Mouse (Mus musculus) spleen, postnatal 4 days (tissue): ENCODE data around the gene Soat2.
"Not testable (repeated sequence)": the region's sequence is repeated elsewhere in the genome, so short reads cannot be mapped to it uniquely, and the experiment has no call there.

Experiments
- DNase-seq, 2 experiments: peaks; one replicate each; pipeline ENCODE4 v3.0.0; 2022; ENCODE audit warnings: low spot score in 2 of 2

Gene Soat2

GRCm38 (mm10) chr15:102146882-102147281 is 3.4 kb upstream of the Soat2 start:
- no peak for DNase-seq

- no peak for DNase-seq
Observed at GRCm38 (mm10) chr15:102147674-102148402, 2.5 kb upstream of the Soat2 start.

- DNase-seq, result no peak
Observed at GRCm38 (mm10) chr15:102149561-102149960, 765 bp upstream of the Soat2 start.

- DNase-seq, result no peak
Observed at GRCm38 (mm10) chr15:102152646-102153045, 2.3 kb downstream of the Soat2 start.

GRCm38 (mm10) chr15:102155006-102155405 is 4.7 kb downstream of the Soat2 start:
- not testable (repeated sequence) for DNase-seq

DNA sequence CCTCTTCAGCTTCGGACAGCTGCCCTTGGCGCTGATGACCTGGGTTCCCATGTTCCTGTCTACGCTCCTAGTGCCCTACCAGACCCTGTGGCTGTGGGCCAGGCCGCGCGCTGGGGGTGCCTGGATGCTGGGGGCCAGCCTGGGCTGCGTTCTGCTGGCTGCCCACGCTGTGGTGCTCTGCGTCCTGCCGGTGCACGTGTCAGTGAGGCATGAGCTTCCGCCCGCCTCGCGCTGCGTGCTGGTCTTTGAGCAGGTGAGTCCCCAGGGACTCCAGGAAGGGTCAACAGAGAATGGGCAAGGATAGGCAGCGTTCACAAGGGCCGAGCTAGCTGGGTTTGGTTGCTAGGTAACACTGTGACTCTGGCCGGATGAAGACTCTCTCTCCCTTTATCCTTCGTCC is 6.5 kb downstream of the Soat2 start:
- no peak for DNase-seq

DNA sequence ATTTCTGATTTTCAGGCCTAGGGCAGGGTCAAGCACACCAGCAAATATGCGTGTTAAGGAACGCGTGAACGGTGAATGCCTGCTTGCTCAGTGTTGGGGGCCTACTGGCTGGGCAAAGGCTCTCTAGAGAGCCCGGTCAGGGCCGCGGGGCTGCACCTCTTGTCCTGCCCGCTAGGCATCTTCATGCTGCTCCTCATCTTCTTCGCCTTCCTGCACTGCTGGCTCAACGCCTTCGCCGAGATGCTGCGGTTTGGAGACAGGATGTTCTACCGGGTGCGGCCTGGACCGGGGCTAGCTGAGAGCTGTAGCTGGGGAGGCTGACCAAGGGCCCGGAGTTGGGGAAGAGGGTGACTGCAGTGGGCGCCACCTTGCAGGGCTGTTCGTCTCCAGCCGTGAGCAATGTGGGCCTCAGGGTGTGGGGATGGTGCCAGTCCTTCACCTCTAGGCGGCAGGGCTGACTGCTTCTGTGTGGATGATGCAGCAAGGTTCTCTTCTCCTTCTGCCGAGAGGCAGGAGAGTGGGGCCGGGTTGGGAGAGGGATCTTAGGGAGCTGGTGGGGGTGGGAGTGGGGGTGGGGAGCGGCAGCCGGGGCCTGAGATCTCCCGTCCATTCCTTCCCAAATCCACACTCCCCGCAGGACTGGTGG is 10.2 kb downstream of the Soat2 start:
- no peak for DNase-seq

DNA sequence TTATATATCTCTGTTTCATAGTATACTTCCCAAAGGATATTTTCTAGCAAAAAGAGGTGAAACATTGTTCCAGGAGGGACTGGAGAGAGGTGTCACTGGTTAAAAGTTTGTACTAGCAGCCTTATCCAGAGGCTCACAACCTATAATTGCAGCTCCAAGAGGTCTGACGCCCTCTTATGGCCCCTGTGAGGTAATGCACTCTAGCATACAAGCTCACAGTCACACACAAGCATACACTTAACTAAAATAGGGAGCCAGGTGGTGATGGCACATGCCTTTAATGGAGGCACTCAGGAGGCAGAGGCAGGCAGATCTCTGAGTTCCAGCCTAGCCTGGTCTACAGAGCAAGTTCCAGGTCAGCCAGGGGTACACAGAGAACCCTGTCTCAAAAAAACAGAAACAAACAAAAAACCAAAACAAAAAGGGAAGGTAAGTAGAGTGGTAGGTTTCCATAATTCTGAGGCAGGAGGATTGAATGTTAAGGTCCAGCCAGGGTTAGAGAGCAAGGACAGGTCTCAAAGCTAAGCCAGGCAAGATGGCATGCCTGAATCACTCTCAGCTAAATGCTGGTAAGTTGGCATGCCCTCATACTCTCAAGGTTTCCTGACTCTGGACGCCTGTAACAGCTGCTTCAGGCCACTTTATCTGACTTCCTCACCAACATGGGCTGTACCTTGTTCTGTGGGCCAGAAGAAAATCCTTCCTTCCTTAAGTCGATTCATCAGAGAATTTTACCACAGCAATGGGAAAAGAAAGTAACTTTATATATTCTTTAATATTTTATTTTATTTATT is 13.8 kb downstream of the Soat2 start:
- no peak for DNase-seq

GRCm38 (mm10) chr15:102165468-102166100 is 15.3 kb downstream of the Soat2 start:
- no peak for DNase-seq

GRCm38 (mm10) chr15:102167620-102168021 is 17.3 kb downstream of the Soat2 start:
- no peak for DNase-seq

DNA sequence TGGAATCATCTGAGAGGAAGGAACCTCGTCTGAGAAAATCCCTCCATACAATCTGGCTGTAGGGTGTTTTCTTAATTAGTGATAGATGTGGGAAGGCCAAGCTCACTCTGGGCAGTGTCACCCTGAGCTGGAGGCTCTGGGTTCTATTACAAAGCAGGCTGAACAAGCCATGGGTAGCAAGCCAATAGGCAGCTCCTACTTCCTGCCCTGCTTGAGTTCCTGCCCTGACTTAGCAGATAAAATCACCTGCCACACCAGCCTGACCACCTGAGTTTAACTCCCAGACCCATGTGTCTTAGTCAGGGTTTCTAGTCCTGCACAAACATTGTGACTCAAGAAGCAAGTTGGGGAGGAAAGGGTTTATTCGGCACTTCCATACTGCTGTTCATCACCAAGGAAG is 18.7 kb downstream of the Soat2 start:
- DNase-seq, result no peak

GRCm38 (mm10) chr15:102173581-102173980 is 23.3 kb downstream of the Soat2 start:
- DNase-seq, result no peak

DNA sequence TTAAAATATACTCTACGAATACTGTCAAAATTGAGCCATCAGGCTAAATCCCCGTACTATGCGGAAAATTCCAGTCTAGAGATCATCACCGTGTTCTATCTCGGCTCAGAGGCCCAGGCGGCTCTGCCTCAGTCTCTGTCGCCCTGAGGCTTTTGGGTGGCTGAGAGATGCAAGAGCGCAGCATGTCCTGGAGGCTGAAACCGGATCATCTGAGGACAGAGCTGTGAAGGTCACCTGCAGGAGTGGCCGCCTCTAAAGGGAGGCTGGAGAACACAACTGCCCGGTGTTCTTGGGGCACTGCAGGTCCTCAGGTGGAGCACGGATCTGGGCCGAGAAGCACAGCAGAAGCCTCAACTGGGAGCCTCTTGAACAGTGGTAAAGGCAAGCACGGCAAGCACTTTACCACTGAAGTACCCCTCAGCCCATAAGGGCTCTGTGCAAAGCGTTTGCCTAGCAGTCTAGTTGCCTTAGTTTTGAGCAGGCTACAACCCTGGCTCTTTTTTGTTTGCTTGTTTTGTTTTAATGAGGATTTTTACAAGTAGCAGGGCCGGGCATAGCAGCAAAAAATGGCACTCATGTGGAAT is 25.5 kb downstream of the Soat2 start:
- no peak for DNase-seq

DNA sequence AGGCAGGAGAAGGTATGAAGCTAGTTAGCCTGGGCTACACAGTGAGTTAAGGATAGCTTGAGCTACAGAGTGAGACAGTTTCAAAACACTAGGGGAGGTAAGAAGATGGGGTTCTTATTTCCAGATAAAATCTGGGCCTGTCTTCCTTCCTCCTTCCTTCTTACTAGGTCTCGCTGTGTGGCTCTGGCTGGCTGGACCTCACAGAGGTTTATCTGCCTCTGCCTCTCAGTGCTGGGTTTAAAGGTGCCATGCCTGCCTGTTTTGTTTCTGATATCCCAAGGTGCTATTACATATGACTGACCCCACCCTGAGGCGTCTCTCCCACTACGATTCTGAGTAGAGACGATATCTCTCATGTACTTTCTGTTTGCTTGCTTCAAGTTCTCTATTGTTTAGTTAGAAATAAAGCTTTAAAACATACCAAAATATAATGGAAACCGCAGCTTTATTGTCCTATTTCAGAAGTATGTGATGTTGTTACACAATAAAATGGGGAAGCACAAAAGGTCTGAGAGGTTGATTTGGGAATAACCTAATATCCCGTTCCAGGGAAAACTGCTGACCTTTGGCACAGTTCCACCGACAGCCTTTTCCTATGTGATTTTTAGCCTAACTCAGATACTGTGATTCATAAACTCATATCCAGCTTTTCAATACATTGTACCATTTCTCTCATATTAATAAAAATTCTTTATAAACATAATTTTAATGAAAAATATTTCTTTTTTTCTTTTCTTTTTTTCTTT is 26.4 kb downstream of the Soat2 start:
- DNase-seq, result no peak

GRCm38 (mm10) chr15:102177417-102177816 is 27.1 kb downstream of the Soat2 start:
- no peak for DNase-seq

- DNase-seq, result peak; percentile 80 to 93
Observed at GRCm38 (mm10) chr15:102178279-102178678, 28.0 kb downstream of the Soat2 start.

DNA sequence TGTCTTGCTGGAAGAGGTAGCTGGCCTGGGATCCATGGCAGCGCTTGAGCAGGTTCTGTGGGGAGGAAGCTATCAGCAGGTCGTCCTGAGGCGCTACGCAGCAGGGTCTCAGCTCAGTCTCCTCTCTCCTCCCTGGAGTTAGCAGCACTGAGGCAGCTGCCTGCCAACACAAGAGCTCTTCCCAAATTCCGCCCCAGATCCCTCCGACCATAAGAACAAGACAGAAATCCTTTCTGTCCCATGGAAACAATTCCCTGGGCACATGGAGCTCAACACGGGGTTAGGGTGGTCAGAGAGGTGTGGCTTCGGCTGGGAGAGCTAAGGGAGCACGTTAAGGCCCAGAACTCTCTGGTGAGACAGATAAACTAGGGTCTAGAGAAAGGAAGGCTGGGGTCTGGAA is 28.8 kb downstream of the Soat2 start:
- no peak for DNase-seq

GRCm38 (mm10) chr15:102179924-102180323 is 29.6 kb downstream of the Soat2 start:
- DNase-seq, result no peak

GRCm38 (mm10) chr15:102183076-102183475 is 32.8 kb downstream of the Soat2 start:
- no peak for DNase-seq

DNA sequence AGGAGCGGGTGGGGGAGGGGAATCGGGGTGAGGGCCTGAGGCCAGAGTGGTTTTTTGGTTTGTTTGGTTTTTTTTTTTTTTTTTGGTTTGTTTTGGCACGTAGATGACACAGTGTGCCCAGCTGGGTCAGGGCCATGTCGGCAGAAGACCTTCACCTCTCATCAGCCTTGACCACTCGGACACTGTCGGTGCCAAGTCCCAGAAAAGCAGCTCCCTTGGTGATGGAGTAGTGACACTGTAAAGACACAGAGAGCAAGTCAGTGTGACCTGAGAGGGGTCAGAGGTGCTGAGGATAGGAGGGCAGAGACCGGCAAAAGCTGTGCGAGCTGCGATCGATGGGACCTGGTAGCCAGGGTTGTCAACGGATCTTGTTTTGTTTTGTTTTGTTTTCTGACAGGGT is 35.9 kb downstream of the Soat2 start:
- no peak for DNase-seq

DNA sequence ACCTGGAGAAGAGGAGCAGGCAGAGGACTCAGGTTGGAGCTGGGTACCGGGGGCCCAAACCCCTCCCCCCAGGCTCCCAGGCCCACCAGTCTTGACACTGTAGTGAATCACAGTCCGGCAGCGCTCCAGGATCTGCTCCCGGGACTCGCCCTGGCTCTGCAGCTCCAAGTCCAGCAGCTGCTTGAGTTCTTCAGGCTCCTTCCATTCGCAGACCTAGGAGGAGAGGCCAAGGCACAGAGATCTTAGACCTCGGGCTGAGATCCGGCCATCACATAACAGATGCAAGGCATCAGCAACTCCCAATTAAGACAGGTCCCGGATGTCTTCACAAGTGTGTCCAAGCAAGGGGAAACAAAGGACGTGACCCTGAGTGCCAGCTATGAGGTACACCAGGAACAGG is 37.8 kb downstream of the Soat2 start:
- no peak for DNase-seq
